Mouse (Mus musculus): ENCODE measurements around the gene Lrrc71.

Gene Lrrc71

DNA sequence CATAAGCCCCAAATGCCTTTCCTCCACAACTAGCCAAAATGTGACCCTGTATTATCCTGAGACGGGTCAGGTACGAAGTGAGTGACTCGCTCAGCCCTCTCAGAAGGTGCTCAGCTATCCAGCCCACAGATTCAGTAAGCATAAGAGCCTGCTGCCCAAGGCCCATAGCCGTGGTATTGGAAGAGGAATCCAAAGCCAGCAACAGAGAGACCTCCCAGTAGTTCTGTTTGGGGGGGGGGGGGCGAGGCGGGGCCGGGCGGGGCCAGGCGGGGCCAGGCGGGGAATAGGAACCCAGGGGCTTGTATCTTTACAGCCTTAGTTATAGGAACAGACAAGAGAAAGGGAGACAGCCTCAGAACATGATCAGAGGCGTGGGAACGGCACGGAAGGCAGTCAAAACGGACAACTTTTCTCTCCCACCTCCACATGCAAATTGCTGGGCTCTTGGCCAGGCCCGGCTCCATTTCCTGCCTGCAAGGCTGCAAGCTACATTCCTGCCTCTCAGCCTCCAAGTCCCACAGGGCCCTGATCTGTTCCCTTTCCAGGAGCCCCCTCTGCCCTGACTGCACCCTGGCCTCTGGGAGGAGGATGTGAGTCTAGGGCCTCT is 15.4 kb upstream of the Lrrc71 start:
- peak; percentile 48 for DNase-seq (ENCODE audit: low read depth, low spot score)

DNA sequence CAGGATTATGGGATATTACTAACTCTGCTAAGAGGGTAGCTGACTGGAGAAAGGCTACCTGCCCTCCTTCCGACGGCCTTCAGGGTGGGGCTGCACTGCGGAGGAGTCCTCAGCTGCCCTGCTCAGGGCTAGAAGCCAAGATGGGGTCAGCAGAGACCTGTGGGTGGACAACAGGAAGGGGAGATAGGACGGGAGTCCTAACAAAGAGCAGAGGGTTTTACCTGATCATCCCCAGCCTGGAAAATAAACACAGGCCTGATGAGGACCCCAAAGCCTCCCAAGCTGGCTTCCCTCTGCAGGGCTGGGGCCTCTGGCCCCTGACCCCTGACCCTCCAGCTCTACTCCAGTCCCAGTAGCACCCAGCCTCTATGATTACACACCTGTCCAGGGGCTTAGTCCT is 14.8 kb upstream of the Lrrc71 start:
- no peak for DNase-seq (ENCODE audit: low read depth, low spot score)

DNA sequence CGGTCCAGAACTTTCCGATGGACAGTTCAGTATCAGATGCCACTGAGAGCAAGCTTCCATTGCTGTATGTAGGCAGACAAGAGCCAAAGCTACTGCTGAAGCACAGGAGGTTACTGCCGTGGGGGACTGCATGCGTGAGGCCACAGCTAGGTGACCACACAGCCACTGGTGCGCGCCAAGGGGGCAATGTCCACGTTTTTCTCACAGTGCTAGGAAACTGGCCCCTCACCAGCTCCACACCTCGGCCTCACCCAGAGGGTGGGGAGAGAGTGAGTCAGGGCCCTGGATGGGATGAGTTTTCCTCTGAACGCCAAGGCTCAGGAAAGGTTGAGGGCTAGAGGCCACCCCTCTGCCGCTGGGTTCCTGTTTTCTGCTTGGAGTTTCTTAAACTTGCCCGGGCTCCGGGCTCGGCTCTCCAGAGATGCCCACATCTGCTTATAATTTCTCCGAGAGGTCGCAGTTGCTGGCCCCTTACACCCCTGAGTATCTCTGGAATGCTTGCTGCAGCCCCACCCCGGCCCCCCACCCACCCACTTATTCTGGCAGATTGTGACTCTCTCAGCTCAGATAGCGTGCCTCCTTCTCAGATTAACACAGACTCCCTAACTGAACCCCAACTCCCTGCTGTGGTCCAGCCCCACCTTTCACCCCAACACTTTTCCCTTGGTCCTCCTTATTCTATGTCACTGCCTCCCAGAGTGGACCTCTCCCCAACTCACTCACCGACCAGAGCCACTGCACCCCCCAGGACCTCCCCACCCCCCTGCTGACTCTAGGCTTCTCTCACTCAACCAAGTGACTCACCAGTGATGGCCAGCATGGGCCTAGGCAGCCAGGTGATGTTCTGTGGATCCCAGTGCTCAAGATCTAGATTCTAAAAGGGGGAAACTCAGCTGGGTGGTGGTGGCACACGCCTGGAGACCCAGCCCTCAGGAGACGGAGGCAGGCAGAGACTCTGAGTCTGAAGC is 13.3 kb upstream of the Lrrc71 start:
- no peak for DNase-seq (ENCODE audit: low read depth, low spot score)

DNA sequence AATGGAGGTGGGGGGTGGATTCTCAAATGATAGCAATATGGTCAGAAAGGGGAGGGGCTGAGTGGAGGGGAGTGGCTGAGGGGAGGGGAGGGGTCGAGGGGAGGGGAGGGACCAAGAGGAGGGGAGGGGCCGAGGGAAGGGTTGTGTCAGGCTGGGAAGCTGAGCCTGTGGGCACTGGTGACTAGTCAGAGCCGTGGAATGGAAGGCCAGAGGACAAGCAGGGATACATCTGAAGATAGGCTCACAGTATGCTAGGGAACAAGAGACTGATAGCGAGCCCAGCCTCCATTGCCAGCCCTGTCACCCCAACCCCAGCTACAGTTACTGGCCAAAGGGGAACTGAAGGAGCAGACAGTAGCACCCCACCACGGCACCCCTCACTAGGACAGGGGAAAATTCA is 10.2 kb upstream of the Lrrc71 start:
- DNase-seq (ENCODE audit: low read depth, low spot score) = no peak

DNA sequence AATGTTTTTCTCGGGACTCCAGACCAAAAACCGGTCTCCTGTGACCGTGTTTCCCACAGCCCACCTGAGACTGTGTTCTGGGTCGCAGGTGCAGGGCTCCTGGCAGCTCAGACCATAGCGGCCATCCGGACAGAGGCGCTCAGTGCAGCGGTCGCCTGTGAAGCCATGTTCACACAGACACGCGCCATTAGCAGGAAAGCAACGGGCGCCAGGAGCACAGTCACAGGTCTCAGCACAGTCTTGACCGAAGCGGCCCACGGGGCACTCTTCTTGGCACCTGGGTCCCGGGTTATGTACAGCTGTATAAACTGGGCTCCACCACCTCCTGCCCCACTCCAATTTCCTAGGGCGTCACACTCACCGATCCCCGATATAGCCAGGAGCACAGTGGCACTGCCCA is 8.1 kb upstream of the Lrrc71 start:
- DNase-seq (ENCODE audit: low read depth, low spot score) = no peak

DNA sequence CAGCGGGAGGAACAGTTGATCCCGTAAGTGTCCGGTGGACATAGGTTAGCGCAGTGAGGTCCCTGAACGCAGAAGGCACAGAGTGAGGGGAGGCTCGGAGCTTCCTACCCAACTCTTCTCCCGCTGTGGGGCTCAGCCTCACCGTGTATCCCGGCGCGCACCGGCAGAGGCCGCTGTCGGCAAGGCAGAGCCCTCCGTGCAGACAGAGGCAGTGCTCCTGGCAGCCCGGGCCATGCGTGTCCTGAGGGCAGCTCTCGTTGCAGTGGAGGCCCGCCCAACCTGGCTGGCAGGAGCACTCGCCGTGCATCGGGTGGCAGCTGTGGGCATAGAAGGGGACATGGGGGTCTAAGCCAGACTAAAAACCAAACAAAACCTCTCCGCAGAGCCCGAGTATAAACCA is 7.5 kb upstream of the Lrrc71 start:
- peak; percentile 88 for DNase-seq (ENCODE audit: low read depth, low spot score)

DNA sequence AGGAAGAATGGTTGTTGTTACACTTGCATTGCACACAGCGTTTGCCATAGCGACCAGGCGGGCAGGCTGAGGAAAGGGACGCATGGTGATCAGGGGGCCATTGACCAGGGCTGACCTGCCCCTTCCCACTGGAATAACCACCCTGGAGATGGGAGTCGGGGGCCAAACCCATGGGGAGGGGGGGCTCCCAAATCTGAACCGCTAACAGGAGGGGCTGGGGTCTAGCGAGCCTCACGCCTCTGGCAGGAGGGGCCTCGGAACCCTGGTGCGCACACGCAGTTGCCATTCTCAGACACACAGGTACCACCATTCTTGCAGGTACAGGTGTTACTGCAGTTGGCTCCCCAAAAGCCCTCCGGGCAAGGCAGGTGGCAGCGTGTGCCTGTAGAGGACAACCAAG is 5.4 kb upstream of the Lrrc71 start:
- no peak for DNase-seq (ENCODE audit: low read depth, low spot score)

DNA sequence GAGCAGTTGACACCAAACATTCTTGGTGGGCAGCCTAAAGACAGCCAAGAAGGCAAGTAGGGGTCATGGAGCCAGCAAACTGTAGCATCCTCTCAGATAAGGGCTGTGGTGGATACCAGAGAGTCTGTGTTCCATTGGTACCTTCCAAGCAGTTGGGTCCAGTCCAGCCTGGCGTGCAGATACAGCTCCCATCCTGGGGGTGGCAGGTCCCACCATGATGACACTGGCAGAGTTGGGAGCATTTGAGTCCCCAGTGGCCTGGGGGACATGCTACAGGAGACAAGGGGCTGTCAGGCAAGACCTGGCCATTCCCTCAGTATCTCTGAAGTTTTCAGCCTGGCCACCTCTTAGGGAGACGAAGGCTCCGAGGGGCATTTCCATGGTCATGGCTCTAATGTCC is 4.1 kb upstream of the Lrrc71 start:
- no peak for DNase-seq (ENCODE audit: low read depth, low spot score)

DNA sequence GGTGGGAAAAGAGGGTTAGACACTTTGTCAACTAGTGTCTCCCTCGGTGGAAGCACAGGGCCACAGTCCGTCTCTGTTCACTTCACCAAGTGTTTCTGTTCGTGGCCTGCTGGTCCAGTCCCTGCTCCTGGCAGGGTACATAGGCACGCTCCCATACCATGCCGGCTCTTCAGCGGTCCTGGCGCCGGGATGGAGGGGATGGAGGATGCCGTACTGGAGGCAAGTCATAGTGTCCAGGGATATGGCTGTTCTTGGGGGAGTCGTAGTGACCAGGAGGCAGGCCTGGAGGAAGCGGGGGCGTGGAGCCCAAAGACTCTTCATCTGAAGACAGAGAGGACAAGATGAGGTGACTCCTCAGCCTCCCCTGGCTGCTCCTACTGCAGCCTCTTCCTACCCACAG is 1.6 kb upstream of the Lrrc71 start:
- DNase-seq (ENCODE audit: low read depth, low spot score) = no peak

DNA sequence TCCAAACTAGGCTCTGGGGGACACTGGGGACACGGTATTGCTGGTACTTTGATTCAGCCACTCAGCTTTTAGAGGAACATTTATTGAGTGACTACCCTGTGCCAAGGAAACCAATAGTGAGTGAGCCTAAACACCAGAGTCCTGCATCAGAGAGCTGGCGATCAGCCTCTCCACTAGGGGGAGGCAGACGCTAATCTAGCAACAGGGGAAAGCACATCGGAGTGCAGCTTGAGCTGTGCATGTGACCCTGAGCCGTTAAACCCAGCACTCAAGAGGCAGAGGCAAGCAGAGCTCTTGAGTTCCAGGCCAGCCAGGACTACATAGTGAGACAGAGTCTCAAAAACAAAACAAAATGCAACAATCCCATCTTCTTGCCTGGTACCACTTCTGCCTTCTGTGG is 611 bp upstream of the Lrrc71 start:
- DNase-seq (ENCODE audit: low read depth, low spot score) = peak; percentile 80

DNA sequence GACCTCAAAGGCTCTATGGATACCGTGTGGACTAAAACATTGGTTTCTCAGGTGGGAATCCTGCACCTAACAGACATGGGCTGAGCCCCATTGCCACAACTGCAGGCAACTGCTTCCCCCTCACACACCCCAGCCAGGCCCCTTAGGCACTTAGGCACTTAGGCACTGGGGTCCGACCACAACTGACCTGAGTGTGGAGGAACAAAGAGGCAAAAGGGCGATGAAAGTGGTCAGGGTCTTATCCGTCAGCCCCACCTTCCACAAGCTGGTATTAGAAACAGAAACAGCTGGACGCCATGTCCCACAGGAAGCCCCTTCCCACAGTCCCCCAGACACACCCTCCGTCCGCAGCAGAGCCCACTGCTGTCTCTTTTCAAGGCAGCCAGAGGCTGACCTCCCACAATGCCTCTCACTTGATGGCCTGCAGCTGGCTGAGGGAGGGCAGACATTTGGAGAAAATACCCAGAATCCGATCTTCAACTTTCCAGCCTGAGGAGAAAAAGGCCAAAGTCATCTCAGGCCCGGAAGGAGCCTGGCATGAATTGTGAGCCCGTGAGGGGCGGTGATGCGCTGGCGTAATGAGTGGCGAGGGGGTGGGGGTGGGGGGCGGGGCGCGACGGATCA is 3.3 kb downstream of the Lrrc71 start:
- DNase-seq (ENCODE audit: low read depth, low spot score) = no peak

DNA sequence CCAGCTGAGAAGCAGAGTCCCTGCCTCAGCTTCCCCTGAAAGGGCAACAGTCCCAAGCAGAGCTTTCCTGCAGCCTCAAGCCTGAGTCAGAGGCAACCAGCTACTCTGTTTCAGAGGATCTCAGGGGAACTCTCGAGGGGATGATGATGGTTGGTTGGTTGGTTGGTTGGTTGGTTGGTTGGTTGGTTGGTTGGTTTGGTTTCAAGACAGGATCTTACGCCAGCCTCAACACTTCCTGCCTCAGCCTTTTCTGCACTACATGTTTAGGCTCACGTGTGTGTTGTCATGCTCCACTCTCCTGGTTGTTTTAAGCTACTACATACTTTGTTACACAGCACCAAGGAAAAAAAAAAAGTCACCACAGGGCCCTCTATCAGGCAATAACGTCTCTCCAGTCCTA is 4.5 kb downstream of the Lrrc71 start:
- peak; percentile 31 for DNase-seq (ENCODE audit: low read depth, low spot score)

DNA sequence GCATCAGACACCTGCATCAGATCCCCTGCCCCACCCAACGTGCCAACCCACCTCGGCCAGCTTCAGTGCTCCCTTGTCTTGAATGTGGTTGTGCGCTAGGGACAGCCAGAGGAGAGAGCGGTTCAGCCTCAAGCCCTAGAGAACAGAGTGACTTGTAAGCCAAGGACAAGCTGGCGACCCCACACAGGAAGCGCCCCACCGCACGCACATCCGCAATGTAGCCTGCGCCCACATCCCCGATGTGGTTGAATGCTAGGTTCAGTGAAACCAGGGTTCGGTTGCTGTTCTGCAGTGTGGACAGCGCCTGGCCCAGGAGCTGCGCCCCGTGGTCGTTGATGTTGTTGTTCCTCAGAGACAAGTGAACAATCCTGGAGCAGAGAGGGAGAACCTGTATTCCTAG is 5.7 kb downstream of the Lrrc71 start:
- DNase-seq (ENCODE audit: low read depth, low spot score) = peak; percentile 58

DNA sequence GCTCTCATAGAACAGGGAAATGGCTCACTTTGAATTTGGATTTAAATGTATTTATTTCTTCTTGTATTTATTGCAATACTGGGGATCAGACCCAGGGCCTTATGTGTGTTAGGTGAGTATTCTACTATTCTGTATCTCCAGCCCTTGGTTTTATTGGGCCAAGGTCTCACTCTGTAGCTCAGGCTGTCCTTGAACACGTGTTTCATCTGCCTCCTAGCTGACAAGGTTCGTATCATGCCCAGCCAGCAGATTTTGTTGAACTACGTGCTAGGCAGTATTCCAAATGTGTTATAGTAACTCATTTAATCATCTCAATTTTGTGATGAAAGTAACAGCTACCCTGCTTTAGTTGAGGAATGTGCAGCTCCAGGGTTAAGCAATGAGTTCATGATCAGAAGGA is 6.4 kb downstream of the Lrrc71 start:
- DNase-seq (ENCODE audit: low read depth, low spot score) = no peak

DNA sequence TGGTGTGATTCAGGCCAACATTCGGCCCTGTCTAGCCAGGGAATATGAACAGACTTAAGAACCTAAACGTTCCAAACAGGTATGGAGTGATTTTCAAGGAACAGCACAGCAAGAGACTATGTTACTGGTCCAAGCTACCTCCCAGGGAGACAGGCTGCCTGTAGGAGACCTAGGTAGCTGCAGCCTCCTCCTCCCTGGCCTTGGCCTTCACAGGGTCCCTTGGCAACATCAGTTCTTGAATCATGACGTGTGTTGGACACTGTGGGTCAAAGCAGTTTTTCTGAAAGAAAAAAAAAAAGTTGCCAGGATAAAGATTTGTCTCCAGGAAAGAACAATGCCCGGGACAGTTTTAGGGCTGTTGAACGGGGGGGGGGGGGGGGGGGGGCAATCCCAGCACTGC is 9.5 kb downstream of the Lrrc71 start:
- DNase-seq (ENCODE audit: low read depth, low spot score) = no peak

DNA sequence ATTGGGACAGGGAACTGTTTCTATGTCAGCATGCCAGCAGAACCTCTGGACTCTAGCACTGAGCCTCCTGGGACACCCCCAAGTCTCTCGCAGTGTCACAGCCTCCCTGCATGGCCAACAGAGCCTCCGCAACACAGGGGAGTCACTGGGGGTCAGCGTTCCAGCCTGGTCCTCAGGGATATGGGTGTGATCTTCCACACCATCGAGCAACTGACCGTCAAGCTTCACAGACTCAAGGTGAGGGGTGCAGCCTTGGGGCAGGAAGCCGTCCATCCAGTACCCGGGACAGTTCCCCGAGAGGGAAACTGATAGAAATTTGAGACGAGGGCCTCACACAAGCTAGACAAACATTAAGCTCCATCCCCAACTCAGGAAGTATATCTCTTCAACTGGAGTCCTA is 13.1 kb downstream of the Lrrc71 start:
- DNase-seq (ENCODE audit: low read depth, low spot score) = no peak

DNA sequence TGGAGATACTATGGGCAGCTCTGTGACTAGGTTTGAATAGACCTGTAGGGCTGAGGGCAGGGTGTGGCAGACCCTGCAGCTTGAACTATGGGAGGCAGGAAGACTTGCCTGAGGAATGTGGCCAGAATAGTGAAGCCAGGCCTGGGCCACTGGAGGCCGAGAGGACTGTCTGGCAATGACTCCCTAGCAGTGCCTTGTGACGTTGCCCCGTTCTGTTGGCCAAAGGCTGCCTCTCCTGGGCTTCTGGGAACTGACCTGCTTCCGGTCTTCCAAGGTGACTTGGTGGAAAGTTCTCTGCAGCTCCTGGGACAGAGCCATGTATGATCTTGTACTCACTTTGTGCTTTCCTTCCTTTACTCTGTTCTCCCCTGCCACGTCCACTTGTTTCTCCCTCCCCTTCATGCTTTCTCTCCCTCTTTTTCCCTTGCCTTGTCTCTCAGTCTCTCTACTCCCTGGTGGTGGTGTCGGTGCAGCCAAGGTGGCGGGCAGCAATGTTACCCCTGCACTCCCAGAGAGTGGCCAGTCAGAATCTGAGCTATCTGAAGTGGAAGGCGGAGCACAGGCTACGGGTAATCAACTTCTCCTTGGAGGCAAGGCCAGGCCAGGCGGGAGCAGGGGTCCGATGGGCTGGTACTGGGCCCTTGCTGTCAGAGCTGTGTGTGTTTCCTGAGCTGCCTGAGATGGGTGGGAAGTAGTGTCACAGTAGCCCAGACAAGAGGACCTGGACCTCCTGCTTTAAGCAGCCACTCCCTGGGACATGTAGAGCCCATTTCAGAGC is 14.3 kb downstream of the Lrrc71 start:
- DNase-seq (ENCODE audit: low read depth, low spot score) = no peak

DNA sequence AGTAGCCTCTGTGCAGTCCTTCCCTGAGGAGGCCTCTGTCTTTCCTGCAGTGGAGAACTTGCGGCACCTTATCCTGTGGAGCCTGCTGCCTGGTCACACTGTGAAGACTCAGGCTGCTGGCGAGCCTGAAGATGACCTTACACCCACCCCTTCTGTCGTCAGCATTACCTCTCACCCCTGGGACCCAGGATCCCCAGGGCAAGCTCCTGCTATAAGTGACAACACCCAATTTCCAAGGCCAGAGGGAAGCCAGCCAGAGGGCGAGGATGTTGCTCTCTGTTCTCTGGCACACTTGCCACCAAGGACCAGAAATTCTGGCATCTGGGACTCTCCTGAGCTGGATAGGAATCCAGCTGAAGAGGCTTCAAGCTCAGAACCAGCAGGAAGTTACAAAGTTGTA is 15.3 kb downstream of the Lrrc71 start:
- DNase-seq (ENCODE audit: low read depth, low spot score) = no peak

DNA sequence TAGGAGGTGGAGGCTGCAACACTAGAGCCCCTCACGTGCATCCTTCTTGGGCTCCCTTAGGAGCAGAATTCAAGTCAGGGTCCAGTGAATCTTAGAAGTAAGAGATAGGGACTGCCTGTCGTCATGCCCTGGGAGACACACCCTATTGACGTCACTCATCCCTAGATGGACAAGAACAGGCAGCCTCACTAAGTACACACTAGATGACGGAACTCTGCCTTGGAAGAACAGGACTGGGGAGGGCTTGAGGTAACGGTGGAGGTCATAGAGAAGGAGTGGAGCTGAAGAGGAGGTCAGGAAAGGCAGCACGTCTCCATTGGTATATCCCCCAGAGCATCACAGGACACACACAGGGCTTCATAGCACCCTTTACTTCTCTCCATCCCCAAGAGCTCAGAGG is 19.7 kb downstream of the Lrrc71 start:
- DNase-seq (ENCODE audit: low read depth, low spot score) = no peak

DNA sequence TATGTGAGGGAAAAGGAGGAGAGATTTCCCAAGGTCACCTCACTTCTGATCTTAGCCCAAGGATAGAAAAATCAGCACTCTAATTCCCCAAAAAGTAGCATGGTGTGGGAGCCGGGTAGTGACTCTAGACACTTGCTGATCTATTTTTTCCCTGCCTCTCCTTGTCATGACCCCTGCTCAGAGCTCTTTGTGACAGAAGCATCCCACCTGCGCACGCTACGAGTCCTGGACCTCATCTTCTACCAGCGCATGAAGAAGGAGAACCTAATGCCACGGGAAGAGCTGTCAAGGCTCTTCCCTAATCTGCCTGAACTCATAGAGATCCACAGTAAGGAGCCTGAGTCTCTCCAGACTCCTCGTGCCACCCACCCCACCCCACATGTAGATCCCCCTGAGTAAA is 22.2 kb downstream of the Lrrc71 start:
- DNase-seq (ENCODE audit: low read depth, low spot score) = no peak

DNA sequence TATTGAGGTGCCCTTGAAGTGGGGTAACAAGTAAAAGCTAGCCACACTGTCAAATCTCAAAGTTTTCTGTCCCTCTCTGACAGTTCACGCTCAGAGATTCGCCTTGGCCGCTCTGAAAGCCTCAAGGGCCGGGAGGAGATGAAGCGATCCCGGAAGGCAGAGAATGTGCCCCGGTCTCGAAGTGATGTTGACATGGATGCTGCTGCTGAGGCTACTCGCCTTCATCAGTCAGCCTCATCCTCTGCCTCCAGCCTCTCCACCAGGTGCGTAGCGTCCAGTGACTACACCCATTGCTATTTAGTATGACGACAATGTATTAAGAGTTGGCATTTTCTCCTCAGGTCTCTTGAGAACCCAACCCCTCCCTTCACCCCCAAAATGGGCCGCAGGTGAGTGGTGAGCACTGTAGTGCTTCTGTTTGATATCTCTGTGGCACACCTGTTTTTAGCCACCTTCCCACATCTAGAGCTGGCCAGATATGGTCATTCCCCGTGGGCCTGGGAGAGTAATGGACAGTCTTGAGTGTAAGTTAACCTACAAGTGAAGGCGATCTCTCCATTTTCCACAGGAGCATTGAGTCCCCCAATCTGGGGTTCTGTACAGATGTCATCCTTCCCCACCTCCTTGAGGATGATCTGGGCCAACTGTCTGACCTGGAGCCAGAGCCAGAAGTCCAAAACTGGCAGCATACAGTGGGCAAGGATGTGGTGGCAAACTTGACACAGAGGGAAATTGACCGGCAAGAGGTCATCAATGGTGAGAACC is 22.8 kb downstream of the Lrrc71 start:
- no peak for DNase-seq (ENCODE audit: low read depth, low spot score)
